Mouse (Mus musculus): ENCODE results near the gene Eri3. TPM values are rescaled to one million over a fixed set of nuclear protein-coding genes. Genes with fewer than 3 reads are reported as not detected.

The Eri3 gene
- total RNA-seq (2021), result 10 to 100 TPM; 76.4 to 90.5 TPM
- long read RNA-seq, experiment 1, transcript Eri3-201 (9 exons, 1,719 nt), result major isoform, 58 of 144 reads
- long read RNA-seq, experiment 1, partial matches to known transcripts, result 30 of 144 reads
- long read RNA-seq, experiment 1, other reads (novel, unspliced or antisense), result 56 of 144 reads
- long read RNA-seq, experiment 2, transcript Eri3-201 (9 exons, 1,719 nt), result major isoform, 23 of 69 reads
- long read RNA-seq, experiment 2, partial matches to known transcripts, result 14 of 69 reads
- long read RNA-seq, experiment 2, other reads (novel, unspliced or antisense), result 32 of 69 reads

DNA sequence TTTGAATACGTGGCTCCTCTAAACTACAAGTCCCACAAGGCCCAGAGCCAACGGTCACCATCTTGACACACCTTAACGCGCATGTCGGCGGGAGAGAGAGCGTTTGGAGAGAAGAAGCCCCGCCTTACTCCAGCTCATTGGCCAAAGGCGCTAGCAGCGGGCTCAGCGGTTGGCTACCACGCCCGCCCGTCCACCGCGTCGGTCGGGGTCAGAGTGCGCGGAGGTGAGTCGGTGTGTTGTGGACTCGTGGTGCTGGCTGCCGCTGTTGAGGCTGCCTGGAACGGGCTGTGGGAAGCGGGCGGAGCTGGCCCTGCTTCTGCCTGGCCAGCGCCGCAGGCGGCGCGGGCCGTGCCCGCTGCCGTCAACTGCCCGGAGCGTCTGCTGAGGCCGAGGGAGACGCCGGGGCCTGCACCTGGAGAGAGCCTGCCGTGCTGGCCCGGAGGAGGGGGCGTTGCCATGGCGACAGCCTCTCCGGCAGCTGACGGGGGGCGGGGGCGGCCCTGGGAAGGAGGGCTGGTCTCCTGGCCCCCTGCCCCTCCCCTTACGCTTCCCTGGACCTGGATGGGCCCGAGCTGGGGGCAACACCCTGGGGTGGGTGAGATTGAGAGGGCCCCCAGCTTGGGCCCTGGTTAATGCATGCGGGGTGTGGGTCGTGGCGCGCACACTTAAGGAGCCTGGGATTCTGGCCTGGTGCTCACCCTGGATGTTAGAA lies at the start of gene Eri3:
Gene Eri3, plus strand, starts transcription at position 226 of the 712 bp plus-strand sequence.
- DNase-seq, result peak; percentile 98 to 99

DNA sequence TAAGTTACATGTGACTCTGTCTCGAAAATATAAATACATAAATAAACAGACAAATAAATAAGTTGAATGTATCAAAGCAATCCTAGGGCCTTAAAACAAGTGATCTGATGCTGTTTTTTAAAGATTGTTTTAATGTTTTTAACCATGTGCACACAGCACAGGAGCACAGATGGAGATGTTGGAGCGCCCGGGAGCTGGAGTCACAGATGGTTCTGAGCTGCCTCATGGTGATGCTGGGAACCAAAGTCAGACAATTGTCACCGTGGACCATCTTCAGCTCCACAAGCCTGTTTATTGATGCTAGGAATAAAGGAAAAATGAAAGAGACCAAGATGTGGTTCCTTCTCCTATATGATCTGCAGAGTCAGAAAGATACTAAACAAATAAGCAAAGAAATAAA lies 31.9 kb upstream of the Eri3 start:
- no peak for DNase-seq

DNA sequence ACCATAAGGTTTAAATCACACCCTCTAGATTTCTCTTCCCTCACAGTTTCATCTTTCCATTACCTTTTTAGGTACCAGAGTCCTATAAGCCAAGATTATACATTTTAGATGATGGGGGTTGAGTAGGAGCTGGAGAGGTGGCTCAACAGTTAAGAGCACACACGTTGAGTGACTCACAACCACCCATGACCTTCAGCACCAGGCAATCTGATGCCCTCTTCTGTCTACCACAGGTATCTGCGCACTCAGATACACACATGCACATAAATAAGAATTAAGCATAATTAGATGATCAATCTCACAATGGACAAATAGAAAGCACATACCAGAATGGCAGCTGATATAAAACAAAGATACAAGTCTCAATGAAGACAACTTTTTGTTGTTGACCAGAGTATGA lies 28.8 kb upstream of the Eri3 start:
- no peak for DNase-seq

DNA sequence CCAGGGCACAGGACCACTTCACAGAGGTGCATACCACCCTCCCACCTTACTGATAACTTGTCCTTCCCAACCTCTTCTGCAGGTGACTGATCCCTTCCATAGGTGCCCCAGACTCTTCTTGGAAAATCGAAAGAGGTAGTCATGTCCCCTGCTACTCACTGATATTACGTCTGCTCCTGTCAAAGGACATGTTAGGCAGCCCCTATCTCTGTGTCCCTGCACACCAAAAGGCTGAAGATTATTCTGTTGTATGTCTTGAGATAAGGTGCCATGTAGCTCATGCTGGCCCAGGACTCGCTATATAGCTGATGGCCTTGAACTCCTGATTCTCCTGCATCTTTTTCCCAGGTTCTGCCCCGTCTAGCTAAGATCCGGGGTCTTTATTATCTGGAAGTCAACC lies 24.2 kb upstream of the Eri3 start:
- no peak for DNase-seq

DNA sequence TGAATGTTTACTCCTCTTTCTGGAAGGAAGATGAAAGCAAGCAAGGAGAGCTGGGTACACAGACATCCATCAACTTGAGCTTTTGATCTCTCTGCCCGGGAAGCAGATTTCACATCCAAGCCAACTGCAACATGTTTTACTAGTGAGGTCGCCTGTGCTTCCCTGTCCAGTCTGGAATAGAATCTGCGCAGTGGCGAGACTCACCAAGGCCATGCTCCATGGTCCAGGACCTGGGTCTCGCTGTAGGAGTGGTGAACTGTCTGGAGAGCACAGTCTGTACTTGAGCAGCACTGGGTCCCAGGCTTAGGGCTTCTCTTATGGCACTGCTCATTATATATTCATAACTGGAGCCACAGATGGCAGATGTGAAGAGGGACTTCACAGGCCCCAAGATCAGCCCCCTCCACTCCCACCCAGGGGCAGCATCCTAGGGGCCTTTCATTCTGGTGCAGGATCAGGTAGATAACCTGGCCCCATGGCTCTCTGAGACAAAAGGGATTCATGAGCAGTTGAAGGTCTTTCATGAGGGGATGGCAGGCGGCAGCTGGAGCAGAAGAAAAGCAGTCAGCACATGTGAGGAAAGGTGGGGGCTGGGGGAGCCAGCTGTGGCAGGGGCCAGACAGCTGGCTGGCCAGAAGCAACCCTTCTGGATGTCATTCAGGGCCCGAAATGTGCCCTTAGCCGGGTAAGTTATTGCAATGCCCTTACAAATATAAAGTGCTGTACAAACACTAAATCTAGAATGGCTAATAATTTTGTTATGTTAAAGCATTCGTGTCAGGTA lies 22.9 kb upstream of the Eri3 start:
- DNase-seq, result no peak

DNA sequence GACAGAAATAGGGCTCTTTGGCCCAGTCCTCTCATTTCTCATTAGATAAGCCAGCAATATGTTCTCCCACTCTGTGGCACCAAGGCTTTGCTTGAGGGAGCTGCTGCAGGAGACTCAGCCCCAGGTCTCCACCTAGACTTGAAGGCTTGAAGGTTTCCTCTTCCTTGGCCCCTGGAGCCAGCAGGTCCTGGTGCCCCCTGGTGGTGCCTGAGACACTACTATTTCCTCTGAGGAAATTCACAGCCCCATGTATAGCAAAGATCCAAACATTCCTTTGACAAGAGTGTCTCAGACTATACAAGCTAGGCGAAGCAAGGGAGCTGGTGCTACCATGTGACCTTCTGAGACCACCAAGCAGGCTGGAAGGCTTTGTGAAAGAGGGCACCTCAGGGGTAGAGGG lies 22.2 kb upstream of the Eri3 start:
- peak; percentile 27 to 55 for DNase-seq

DNA sequence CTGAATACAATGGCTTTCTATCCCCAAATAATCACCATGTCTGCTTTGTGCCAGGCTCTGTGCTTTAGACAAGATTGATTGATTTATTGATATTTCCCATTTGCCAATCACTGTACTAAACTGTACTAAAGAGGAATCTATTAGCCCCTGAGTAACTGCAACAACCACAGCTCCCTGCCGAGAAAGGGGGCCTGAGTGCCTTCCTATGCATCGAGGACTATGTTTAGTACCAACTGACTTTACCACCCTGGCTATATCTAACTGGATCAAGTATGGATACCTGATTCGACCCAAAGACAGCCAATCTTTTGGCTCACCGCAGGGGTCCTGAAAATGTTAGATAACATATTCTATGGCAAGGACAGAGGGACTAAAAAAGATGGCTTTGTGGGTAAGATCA lies 20.3 kb upstream of the Eri3 start:
- no peak for DNase-seq

DNA sequence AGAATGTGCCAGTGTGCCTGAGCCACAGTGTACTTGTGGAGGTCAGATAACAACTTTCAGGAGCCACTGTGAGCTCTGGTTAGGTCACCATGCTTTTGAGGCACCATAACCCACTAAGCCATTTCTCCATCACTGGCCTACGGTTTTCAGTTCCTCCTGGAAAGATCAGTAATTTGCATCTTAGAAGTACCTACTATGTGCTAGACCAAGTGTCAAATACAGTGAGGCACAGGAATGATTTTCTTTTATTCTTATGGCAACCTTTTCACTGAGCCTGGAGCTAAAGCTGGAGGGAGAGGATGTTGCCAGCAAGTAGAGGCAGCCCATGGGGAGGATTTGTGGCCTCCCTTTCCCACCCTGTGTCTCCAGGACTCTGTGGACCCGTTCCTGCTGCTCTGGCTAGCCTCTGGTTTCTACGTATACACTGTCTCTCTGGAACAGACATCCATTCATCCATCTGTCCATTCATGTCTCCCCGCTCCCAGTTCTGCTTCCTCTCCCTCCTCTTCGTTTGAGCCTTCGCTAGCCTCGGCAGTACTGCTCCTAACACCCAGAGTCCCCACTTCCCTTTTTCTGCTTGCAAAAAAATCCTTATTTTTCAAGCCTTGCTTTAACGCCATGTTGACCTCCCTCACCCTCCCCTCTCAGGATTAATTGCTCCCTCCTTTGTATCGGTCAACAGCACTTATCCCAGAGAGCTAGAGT lies 14.5 kb upstream of the Eri3 start:
- DNase-seq, result no peak

DNA sequence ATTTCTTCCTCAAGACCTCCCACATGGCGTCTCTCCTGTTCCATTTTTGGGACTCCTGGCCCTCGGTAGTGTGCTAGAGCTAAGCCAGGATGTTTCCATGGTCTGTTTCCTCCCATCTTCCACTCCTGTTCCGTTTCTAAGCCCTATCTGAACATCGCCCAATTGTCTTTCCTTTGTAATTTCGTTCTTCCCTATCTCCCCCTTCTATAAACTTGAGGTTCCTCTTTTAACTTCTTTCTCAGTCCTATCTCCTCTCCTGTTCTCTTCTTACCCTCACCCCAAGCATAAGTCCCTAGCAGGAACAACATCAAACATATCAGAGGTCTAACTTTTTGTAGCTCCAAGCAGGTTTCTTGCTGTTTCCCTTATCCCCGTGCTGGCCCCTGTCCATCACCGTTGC lies 13.2 kb upstream of the Eri3 start:
- DNase-seq, result no peak

DNA sequence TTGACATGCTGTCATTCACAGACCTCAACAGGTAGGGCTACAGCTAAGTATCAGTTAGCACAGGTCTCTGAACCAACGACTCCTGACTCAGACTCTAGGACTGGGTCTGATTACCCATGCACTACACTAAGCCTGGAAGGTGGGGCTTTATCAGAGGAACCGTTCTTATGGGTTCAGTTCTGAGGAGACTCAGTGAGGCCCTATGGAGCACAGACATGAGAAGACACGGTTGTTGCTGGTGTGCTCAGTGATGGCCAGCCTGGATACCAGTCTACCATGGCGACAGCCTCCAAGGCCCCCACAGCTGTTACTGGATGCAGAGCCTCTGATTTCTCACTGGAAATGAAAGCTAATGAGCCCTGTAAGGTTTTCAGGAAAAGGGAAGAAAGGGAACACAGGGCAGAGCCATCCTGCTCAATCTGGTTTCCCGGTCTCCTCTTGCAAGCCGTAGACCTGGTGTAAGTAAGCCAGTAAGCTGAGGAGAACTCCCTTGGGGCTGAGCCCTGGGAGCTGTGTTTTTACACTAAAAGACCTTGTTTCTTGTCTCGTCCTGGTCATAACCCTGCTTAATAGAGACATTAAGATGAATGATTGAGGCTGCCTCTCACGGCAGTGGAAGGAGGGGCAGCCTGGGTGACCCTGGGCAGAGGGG lies 10.7 kb upstream of the Eri3 start:
- DNase-seq, result no peak

DNA sequence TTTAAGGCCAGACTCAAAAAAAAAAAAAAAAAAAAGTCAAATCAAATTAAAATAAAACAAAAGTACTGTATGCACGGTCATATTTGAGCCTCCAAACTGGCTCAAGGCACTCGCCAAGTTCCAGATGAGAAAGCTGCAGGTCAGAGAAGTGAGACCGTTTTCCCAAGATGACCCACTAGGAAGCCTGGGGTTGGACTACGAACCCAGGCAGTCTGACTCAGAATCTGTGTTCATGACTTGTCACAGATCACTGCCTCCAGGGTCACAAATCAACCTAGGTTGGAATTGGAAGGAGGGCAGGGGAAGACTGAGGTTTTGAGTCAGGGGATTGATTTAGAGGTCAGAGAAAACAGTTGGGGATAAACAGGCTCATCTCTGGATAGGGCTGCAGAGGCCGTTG lies 9.6 kb upstream of the Eri3 start:
- no peak for DNase-seq

DNA sequence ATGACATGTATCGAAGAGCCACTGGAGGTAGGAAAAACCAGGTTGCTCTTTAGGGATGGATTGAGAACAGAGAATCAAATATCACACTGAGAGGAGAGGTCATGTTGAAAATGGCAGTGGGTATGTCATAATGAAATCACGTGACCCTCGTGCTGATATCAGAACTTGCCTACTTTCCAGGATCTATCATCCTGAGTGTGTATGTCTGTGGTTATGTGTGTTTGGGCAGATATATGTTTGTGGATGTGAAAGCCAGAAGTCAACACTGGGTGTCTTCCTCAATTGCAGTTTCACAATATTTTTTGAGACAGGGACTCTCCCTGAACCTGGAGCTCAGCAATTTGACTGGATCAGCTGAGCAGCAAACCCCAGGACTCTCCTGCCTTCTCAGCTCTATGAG lies 4.7 kb upstream of the Eri3 start:
- no peak for DNase-seq

DNA sequence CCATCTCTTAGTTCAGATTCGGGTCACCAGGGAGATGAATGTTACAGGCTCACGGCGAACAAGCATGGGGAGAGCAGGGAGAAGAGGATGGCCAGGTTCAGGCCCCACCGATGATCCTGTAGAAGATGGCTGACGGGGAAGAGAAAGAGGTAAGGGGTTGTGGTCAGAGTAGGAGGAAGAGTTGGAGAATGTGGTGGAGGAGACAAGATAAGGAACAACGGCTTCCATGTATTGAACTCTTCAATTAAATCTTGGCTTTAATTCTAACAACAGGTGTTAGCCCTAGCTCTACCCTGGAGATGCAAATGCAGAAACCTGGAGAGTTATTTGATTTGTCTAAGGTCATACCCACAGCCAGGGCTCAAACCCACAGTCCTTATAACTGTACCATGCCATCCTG lies 3.5 kb upstream of the Eri3 start:
- DNase-seq, result no peak

DNA sequence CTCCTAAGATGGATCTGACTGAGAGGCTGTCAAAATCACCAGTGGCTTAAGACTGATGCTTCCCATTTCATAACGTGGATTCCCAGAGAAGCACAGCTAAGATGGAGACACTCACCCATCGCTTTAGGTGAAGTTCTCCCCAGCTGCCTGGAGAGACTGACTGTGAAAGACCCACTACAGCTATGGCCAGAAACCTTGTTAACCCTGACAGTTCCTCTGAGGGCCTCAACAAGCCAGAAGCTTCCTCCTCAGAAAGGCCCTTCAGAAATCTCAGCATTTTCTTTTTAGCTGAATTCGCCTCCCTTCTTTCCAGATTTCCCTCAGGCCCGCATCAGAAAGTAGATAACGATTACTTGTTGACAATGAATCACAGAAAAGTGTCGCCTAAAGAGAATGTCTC lies 589 bp upstream of the Eri3 start:
- no peak for DNase-seq

DNA sequence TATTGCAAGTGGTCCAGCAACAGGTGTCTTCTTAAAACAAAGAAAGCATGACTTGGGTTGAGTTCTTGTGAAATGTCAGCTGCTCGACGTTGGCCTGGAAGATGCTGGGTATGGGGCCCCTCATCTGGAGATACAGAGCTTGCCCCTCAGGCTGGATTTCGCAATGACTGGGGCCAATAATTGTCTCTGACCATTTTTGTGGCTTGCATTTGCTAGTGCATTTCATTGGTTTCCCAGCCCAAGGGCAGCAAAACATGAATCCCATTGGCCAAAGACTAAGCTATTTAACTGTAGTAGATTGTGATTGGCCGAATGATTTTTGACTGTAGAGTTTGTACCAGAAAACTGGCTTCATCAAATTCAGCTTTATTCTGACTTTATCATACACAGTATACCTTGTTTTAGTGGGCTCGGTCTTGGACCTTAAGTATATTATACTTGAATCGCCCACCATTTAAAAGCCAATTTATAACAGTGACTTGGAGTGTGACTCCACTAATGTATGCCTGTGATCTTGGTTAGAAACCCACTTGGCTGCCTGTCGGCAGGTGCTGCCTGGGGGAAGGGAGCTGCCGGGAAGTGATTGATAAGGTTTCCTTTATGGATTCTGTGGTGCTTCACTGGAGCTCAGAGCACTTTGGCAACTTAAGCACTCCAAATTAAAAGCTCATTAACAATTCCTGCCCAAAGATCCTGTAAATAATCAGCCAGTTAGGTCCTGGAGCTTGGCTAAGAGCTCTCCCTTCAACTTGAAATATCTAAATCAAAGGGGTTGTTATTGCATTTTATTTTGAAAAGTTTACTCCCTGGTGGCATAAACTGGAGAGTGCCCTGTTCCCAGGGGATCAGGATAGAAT lies 1.2 kb downstream of the Eri3 start:
- DNase-seq, result no peak

DNA sequence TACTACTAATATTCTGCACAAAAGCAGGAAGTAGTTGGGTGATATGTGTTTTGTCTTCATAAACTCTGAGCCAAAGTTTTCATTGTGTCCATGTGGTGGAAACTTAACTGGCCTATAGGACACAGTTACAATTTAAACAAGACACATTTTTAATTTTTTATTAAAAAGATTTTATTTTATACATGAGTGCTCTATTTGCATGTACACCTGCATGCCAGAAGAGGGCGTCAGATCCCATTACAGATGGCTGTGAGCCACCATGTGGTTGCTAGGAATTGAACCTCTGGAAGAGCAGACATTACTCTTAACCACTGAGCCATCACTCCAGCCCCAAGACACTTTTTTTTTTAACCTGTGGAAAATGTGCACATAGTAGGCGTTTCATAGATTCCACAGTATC lies 5.3 kb downstream of the Eri3 start:
- DNase-seq, result no peak

DNA sequence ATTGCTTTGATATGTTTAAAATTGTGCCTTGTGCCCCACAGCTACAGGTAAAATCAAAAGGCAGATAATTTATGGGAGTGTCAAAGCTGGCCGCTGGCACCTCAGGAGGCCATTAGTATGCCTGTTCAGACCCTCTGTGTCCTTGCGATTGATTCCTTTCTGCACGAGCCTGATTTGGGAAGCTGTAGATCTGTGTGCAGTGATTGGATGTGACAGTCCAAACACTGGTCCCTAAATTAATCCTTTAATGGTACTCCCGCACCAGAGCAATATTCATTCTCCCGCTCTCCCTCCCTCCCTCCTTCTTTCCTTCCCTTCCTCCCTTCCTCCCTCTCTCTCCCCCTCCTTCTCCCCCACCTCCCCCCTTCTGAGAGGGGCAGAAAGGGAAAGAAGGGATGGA lies 6.2 kb downstream of the Eri3 start:
- DNase-seq, result no peak

DNA sequence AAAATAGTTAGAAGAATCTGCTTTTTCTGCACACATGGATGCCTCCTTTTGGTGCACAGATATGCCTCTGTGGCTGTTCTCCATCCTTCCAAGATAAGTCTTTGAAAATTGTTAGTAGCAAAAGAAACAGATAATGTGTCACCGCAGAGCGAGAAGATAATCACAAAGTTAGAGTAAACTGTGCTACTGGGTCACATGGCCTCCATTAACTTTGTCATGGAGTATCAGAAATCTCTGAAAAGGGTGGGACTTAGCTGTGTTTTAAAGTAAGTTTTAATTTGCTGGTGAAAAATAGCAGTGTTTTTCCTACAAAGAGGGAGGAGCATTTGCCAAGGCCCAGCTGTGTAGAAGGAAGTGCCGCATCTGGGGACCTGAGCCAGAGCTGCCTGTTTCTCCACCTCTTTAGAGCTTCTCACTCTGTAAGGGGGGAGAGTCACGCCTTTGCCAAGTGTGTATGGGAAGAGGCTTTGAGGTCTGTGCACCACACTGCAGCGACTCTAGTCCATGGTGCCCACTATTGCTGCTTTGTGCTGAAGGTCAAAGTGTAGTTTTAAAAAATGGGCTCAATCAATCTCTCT lies 7.0 kb downstream of the Eri3 start:
- peak; percentile 28 to 30 for DNase-seq

DNA sequence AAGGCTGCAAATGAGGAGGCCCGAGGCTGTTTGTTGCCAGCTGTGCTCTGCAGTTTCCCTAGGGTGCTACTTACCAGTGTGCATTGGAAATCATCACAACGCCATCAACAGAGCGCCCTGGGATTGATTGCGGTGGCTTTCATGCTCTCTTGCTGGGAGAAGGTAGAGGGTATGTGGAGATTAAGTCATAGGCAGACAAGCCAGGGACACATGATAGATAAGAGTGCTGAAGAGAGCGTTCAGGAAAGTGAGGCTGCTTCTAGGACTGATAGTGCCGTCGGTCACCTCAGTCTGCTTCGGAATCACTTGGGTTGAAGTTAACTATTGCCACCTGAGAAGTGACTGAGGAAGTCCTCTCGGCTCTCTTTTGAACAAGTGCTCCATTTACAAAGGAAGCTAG lies 13.8 kb downstream of the Eri3 start:
- peak in 1 of 2 experiments; percentile 9 for DNase-seq

DNA sequence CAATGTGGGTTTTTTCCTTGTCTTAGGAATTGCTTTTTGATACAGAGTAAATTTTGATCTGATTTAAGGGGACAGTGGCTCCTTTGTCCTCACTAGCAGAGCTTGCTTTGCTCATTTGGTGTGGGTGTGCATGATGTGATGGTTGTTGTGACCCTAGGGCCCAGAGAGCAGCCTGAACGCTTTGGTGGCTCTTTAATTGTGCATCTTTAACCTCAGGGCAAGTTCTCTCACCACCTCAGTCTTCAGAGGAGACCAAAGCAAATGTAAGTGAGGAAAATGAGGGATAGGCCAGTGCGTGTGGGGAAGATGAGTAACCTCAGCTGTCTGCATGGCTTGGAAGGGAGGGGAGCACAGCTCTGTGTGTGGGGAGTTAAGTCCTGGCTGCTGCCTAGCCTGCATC lies 18.7 kb downstream of the Eri3 start:
- no peak for DNase-seq

DNA sequence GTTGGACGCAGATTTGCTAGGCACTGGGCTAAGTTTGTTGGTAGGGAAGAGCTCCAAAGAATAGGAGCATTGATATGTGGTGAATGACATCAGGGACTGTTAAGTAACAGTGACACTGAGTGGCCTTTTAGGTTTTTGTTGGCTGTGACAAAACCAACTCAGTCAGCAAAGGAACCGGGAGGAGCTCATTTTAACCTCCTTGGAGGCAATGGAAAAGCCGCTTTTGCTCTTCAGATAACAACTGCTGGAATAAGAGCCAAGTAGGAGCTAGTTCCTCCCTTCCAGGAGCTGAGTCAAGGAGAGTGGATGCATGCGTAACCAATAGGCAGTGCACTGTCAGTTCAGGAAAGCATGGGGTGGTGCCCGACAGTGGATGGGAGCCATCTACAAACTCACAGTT lies 20.8 kb downstream of the Eri3 start:
- DNase-seq, result peak; percentile 28 to 59
